Mouse (Mus musculus): ENCODE measurements at regions not wholly inside any gene's neighbourhood (a gene's known extent, or its start where the extent isn't known, plus 50 kb on each side); places are given as distances from the start of the nearest gene placed in this dataset.

GRCm38 (mm10) chr4:55475409-55475808 lies 56.9 kb downstream of the Klf4 start:
- Histone ChIP-seq H3K27me3 (no peaks in the 10 kb centered on the region), H3K36me3 (ENCODE audit: poor library complexity, severe bottlenecking) (no peaks in the 10 kb centered on the region), H3K9me3 (replicated peaks) (no peaks in the 10 kb centered on the region), H3K27ac (no peak overlapping the region), H3K4me1 (peaks cover 16% of the 10 kb centered on the region), H3K9ac (no peak overlapping the region), H3K4me3 (no peak overlapping the region), H3K4me2 (no peak overlapping the region)
- WGBS: 83% methylated on average over 3 of the region's 3 CpGs
- no peak for ATAC-seq

DNA sequence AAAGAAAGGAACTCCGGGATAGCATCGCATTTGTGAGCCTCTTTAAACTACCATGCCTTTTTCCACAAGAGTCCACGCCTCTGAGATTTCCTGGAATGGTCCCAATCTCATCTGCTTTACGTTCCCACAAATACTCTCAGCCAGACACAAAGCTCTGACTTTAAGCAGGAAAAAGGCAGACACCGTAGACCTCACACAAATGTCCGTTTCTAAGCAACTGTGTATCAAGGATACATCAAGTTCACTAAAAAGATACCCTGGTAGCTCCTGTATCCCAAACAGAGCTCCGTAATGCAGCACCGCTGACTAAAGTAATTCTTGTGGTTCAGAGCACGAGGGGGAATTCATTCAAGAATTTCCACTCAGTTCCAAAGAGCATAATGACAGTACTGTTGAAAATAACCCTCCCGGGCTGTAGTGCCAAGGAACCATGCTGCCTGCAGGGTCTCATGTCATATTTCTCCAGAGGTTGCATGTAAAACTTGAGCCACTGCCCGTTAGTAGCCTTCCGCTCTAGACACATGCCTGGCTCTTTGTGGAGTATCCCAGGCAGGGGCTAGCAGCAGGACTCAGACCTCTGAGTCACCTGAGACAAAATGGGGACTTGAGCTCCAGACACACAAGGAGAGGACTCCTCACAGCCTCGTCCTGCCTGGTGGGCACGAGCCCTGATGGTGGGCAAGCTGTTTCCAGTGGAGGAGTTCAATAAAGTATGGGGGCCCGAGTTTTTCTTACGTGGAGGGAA lies 58.0 kb downstream of the Klf4 start:
- no peak overlapping the region for H3K9ac ChIP-seq
- 79% methylated on average over 16 of the region's 16 CpGs for WGBS
- H3K4me2 ChIP-seq: no peak overlapping the region
- no peak overlapping the region for H3K4me3 ChIP-seq
- H3K27me3 ChIP-seq: no peaks in the 10 kb centered on the region
- no peaks in the 10 kb centered on the region for H3K36me3 ChIP-seq (ENCODE audit: poor library complexity, severe bottlenecking)
- ATAC-seq: no peak
- peaks cover 12% of the 10 kb centered on the region for H3K4me1 ChIP-seq
- H3K9me3 ChIP-seq (replicated peaks): no peaks in the 10 kb centered on the region
- H3K27ac ChIP-seq: no peak overlapping the region

DNA sequence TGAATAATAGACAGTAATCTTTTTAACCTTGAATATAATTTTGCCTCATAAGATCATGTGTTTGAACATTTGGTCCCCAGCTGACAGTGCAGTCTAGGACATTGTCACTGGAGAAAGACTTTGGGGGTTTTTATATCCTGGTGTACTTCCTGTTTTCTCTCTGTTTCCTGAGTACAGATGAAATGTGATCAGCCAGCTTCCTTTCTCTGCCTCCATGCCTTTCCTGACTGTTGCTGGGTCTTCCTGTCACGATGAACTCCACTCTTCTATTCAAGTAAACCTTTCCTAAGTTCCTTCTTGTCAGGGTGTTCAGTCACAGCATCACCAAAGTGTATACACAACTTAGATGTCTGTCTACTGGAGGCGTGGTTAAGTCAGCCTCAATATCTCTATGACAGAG lies 59.6 kb downstream of the Klf4 start:
- peaks cover 1% of the 10 kb centered on the region; the same call in 1 of the 2 replicates for H3K4me1 ChIP-seq
- ATAC-seq: no peak
- H3K27ac ChIP-seq: no peak overlapping the region
- no peak overlapping the region for H3K4me2 ChIP-seq
- H3K27me3 ChIP-seq: no peaks in the 10 kb centered on the region
- H3K36me3 ChIP-seq (ENCODE audit: poor library complexity, severe bottlenecking): no peaks in the 10 kb centered on the region
- no peak overlapping the region for H3K9ac ChIP-seq
- no peaks in the 10 kb centered on the region for H3K9me3 ChIP-seq (replicated peaks)
- no peak overlapping the region for H3K4me3 ChIP-seq
- 83% methylated on average over 2 of the region's 2 CpGs for WGBS

DNA sequence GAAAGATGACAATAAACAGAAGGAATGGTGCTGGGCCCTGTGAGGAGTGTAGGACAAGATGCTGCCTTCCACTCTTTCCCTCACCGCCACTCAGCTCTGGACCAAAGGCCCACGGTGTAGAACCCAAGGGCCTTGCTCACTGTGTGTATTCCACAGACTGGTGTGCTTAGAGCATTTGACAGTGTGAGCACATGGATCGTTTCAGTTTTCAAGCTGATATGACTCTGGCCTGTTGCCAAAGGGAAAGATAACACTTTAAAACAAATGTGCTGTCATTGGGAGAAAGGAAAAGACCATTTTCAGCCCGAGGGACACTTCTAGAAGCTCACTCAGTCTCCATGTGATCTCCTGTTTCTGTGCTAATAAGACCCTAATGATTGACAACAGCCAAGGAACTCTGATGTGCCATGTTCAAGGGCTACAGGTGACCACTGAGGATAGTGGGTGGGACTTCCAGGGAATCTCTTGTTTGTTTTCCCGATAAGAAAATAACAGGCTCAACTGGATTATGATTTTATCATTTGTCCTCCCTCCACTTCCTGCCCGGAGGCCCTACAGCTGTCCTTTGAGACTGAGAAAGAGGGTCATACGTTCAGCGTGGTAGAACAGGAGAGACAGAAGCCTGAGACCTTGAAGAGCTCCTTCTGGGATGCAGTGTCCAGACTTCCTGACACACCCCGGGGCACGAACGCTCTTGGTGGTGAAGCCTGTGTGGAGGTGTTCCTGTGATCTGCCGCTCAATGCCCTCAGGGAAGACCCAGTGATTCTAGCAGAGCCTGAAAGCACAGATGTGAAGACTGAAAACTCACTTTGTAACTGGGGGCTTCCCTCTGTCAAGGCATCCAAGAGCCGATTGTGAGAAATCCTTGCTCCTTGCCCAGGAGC lies 61.2 kb downstream of the Klf4 start:
- no peak overlapping the region for H3K9ac ChIP-seq
- H3K27ac ChIP-seq: no peak overlapping the region
- no peaks in the 10 kb centered on the region for H3K9me3 ChIP-seq (replicated peaks)
- no peaks in the 10 kb centered on the region for H3K4me1 ChIP-seq
- no peak overlapping the region for H3K4me2 ChIP-seq
- 84% methylated on average over 13 of the region's 13 CpGs for WGBS
- ATAC-seq: no peak
- no peak overlapping the region for H3K4me3 ChIP-seq
- no peaks in the 10 kb centered on the region for H3K27me3 ChIP-seq
- H3K36me3 ChIP-seq (ENCODE audit: poor library complexity, severe bottlenecking): no peaks in the 10 kb centered on the region

DNA sequence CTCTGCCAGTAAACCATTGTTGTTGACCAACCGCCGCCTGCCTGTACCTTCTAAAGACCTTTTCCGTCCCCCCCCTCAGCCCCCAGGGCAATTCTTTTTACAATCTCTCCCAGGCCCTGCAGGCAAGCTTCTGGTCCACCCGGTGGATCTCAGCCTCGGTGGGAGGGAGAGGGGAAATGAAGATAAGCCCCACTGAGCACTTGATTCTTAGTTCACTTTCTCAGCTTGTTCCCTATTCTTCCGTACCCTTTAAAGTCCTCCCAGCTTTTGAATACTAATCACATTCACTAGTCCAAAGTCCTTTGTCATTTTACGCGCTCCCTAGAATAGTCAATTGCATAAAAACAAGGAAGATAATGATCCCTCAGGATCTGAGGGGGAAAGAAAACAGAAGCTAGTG lies 68.1 kb downstream of the Klf4 start:
- no peak for ATAC-seq
- Histone ChIP-seq H3K36me3 (ENCODE audit: poor library complexity, severe bottlenecking) (no peaks in the 10 kb centered on the region), H3K27ac (no peak overlapping the region), H3K4me3 (no peak overlapping the region), H3K4me2 (peak overlapping the region; percentile 12; the same call in 1 of the 2 replicates), H3K4me1 (peaks cover 10% of the 10 kb centered on the region), H3K27me3 (no peaks in the 10 kb centered on the region), H3K9me3 (replicated peaks) (no peaks in the 10 kb centered on the region), H3K9ac (no peak overlapping the region)
- WGBS: 3% methylated on average over 8 of the region's 8 CpGs

- Histone ChIP-seq H3K4me2 (no peak overlapping the region), H3K9me3 (replicated peaks) (no peaks in the 10 kb centered on the region), H3K9ac (no peak overlapping the region), H3K4me1 (peaks cover 10% of the 10 kb centered on the region), H3K4me3 (no peak overlapping the region), H3K27ac (no peak overlapping the region), H3K36me3 (ENCODE audit: poor library complexity, severe bottlenecking) (no peaks in the 10 kb centered on the region), H3K27me3 (no peaks in the 10 kb centered on the region)
- ATAC-seq: no peak
- WGBS: 91% methylated on average over 5 of the region's 5 CpGs
These were observed 70.3 kb downstream of the Klf4 start for GRCm38 (mm10) chr4:55461927-55462326.

DNA sequence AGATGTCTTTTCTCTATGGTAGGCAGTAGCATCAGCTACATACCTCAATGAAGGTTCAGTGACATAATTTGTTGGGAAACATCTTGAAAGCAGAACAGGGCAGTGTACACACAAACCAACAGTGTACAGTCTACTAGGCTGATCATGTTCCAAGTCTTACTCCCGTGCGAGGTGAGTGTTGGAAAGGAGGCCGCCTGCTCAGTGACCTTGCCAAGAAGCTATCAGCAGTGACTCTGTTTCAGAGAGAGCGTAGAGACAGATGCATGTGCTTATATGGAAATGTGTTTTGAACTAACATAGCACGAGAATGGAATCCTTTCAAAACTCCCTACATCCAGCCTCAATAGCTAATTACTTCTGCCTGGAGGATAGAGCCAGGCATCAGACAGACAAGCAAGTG lies 78.4 kb downstream of the Klf4 start:
- H3K9me3 ChIP-seq (replicated peaks): no peaks in the 10 kb centered on the region; the same call in 1 of the 2 replicates
- H3K9ac ChIP-seq: no peak overlapping the region
- no peak overlapping the region for H3K27ac ChIP-seq
- H3K4me2 ChIP-seq: no peak overlapping the region
- peaks cover 4% of the 10 kb centered on the region; the same call in 1 of the 2 replicates for H3K4me1 ChIP-seq
- H3K36me3 ChIP-seq (ENCODE audit: poor library complexity, severe bottlenecking): no peaks in the 10 kb centered on the region
- 68% methylated on average over 5 of the region's 5 CpGs for WGBS
- H3K27me3 ChIP-seq: no peaks in the 10 kb centered on the region
- H3K4me3 ChIP-seq: no peak overlapping the region
- ATAC-seq: peak; percentile 41; the same call in 1 of the 2 replicates

- Histone ChIP-seq H3K4me2 (no peak overlapping the region), H3K4me1 (peaks cover 4% of the 10 kb centered on the region; the same call in 1 of the 2 replicates), H3K4me3 (no peak overlapping the region), H3K27me3 (no peaks in the 10 kb centered on the region), H3K9ac (no peak overlapping the region), H3K36me3 (ENCODE audit: poor library complexity, severe bottlenecking) (no peaks in the 10 kb centered on the region), H3K27ac (no peak overlapping the region), H3K9me3 (replicated peaks) (no peaks in the 10 kb centered on the region; the same call in 1 of the 2 replicates)
- no peak for ATAC-seq
- WGBS: 89% methylated on average over 6 of the region's 6 CpGs
These were observed 79.7 kb downstream of the Klf4 start for GRCm38 (mm10) chr4:55452546-55452945.

- no peaks in the 10 kb centered on the region; the same call in 1 of the 2 replicates for H3K9me3 ChIP-seq (replicated peaks)
- no peak for ATAC-seq
- H3K36me3 ChIP-seq (ENCODE audit: poor library complexity, severe bottlenecking): no peaks in the 10 kb centered on the region
- 89% methylated on average over 2 of the region's 2 CpGs for WGBS
- no peaks in the 10 kb centered on the region for H3K27me3 ChIP-seq
- H3K4me1 ChIP-seq: peaks cover 4% of the 10 kb centered on the region; the same call in 1 of the 2 replicates
- H3K4me3 ChIP-seq: no peak overlapping the region
- H3K4me2 ChIP-seq: no peak overlapping the region
- no peak overlapping the region for H3K27ac ChIP-seq
- H3K9ac ChIP-seq: no peak overlapping the region
These were observed 80.6 kb downstream of the Klf4 start for GRCm38 (mm10) chr4:55451711-55452110.

DNA sequence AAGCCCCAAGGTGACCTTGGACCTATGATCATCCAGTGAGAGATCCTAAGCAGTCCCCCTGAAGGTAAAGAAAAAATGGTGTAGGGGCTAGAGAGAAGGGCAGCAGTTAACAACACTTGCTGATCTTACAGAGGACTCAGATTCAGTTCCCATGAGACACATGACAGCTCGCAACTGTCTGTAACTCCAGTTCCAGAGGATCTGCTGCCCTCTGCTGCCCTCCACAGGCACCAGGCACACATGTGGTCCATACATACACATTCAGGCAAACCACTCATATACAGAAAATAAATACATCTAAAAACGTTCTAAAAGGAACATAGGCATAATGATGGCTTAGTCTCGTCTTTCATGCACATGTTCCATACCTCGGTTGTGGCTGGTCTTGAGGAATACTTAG lies 81.2 kb downstream of the Klf4 start:
- H3K9me3 ChIP-seq (replicated peaks): no peaks in the 10 kb centered on the region; the same call in 1 of the 2 replicates
- WGBS: 72% methylated on average over 4 of the region's 4 CpGs

DNA sequence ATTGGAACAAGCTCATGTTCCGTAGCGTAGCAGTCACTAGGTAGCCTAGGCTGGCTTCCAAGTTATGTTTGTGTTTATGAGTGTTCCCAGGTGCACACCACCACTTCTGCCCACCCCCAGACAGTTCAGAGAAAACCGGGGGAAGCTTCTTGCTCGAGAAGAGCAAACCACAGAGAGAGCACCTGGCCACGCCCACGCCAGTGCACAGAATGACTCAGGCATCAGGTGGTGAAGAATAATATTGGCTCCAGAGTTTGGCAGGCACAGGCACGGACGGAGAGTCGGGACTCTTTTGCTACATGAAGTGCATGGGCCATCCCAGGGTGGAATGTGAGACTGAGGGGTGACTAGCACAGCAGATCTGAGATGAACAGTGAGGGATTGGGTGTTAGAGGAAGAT lies 88.8 kb downstream of the Klf4 start:
- Histone ChIP-seq H3K36me3 (ENCODE audit: poor library complexity, severe bottlenecking) (no peaks in the 10 kb centered on the region), H3K9me3 (replicated peaks) (no peaks in the 10 kb centered on the region), H3K4me2 (no peak overlapping the region), H3K27ac (no peak overlapping the region), H3K4me1 (no peaks in the 10 kb centered on the region), H3K4me3 (no peak overlapping the region), H3K27me3 (no peaks in the 10 kb centered on the region), H3K9ac (no peak overlapping the region)
- WGBS: 89% methylated on average over 9 of the region's 9 CpGs
- ATAC-seq: no peak

More for the DNA sequence above, 81.2 kb downstream of the Klf4 start:
- Histone ChIP-seq H3K27me3 (no peaks in the 10 kb centered on the region), H3K27ac (no peak overlapping the region), H3K9ac (no peak overlapping the region), H3K4me2 (no peak overlapping the region), H3K4me1 (peaks cover 4% of the 10 kb centered on the region; the same call in 1 of the 2 replicates), H3K36me3 (ENCODE audit: poor library complexity, severe bottlenecking) (no peaks in the 10 kb centered on the region), H3K4me3 (no peak overlapping the region)
- ATAC-seq: no peak

DNA sequence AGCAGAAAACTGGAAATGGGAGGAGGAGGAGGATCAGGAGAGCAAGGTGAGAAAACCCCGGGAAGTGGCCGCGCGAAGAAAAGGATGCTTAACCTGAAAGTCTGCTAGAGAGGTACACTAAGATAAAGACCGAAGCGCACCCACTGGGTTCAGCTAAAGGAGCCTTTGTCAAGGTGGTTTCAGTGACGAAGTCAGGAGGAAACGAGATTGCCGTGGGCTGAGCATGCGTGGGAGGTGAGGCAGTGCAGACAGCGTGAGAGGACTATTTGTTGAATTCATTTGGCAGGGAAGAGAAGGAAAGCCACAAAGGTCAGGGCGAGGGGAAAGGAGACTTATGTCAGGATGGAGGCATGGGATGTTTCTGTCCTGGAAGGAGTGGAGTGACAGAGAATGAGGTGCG lies 90.2 kb downstream of the Klf4 start:
- H3K27me3 ChIP-seq: no peaks in the 10 kb centered on the region
- WGBS: 67% methylated on average over 13 of the region's 13 CpGs
- no peak overlapping the region for H3K4me2 ChIP-seq
- no peaks in the 10 kb centered on the region for H3K4me1 ChIP-seq
- no peak overlapping the region for H3K9ac ChIP-seq
- H3K36me3 ChIP-seq (ENCODE audit: poor library complexity, severe bottlenecking): no peaks in the 10 kb centered on the region
- no peak overlapping the region for H3K27ac ChIP-seq
- no peak for ATAC-seq
- H3K4me3 ChIP-seq: no peak overlapping the region
- H3K9me3 ChIP-seq (replicated peaks): no peaks in the 10 kb centered on the region
